Mouse (Mus musculus) brain, embryonic 14.5 days (tissue): ENCODE data around the gene Lrig1. TPM values are rescaled to one million over a fixed set of nuclear protein-coding genes. Genes with fewer than 3 reads are reported as not detected.

ENCODE experiments used
- DNase-seq: peaks from one replicate; pipeline ENCODE4 v3.0.0-alpha.2; 2011; ENCODE audit warnings: low read depth
- CTCF ChIP-seq: fragments of 200-500 bp; IDR thresholded peaks from 2 replicates; pipeline ENCODE4 v1.5.1; 2012; ENCODE audit warnings: inconsistent platforms, mild to moderate bottlenecking, moderate library complexity, borderline replicate concordance; ENCODE audit not compliant: insufficient read depth, insufficient read length; ENCODE audit errors: extremely low read depth
- POLR2A ChIP-seq: fragments of 200-500 bp; IDR thresholded peaks from 2 replicates; pipeline ENCODE4 v1.6.1; 2012; ENCODE audit warnings: mild to moderate bottlenecking, inconsistent platforms, borderline replicate concordance; ENCODE audit not compliant: poor library complexity, insufficient read depth, insufficient read length, severe bottlenecking; ENCODE audit errors: extremely low read depth
- polyA plus RNA-seq: library from polyadenylated mRNA; depleted of rRNA; stranded (reverse); fragments of >200 nt; gene quantifications from 2 replicates; pipeline ENCODE4 v1.2.3, GENCODE M21; 2012

The Lrig1 gene
- polyA plus RNA-seq, 1 experiment: 39.1 TPM

- no peak for DNase-seq
- no peak for TF ChIP-seq CTCF
- TF ChIP-seq POLR2A: no peak
Observed at GRCm38 (mm10) chr6:94715645-94715940, 15.6 kb upstream of the Lrig1 start.

- TF ChIP-seq POLR2A (no peak), CTCF (no peak)
- DNase-seq: peak; percentile 83
Observed at GRCm38 (mm10) chr6:94714815-94715644, 15.1 kb upstream of the Lrig1 start.

- TF ChIP-seq CTCF: no peak
- no peak for TF ChIP-seq POLR2A
- no peak for DNase-seq
Observed at GRCm38 (mm10) chr6:94709832-94710231, 9.9 kb upstream of the Lrig1 start.

- no peak for DNase-seq
- no peak for TF ChIP-seq POLR2A
- TF ChIP-seq CTCF: no peak
Observed at GRCm38 (mm10) chr6:94709150-94709549, 9.2 kb upstream of the Lrig1 start.

- no peak for DNase-seq
- TF ChIP-seq POLR2A: no peak
- TF ChIP-seq CTCF: no peak
Observed at GRCm38 (mm10) chr6:94707254-94707653, 7.3 kb upstream of the Lrig1 start.

GRCm38 (mm10) chr6:94705931-94706330, 6.0 kb upstream of the Lrig1 start:
- no peak for TF ChIP-seq CTCF
- TF ChIP-seq POLR2A: no peak
- no peak for DNase-seq

GRCm38 (mm10) chr6:94702993-94703392, 3.0 kb upstream of the Lrig1 start:
- TF ChIP-seq CTCF (no peak), POLR2A (no peak)
- no peak for DNase-seq

GRCm38 (mm10) chr6:94701071-94701470, 1.1 kb upstream of the Lrig1 start:
- peak; percentile 46 for DNase-seq
- TF ChIP-seq CTCF (peak; percentile 27; the same call in 1 of the 2 replicates), POLR2A (no peak)

- DNase-seq: peak; percentile 82
Observed at GRCm38 (mm10) chr6:94700612-94701011, 654 bp upstream of the Lrig1 start.

GRCm38 (mm10) chr6:94699173-94699987, 578 bp downstream of the Lrig1 start:
- DNase-seq: no peak
- TF ChIP-seq CTCF (no peak), POLR2A (no peak)

More at GRCm38 (mm10) chr6:94700612-94701011, 654 bp upstream of the Lrig1 start:
- no peak for TF ChIP-seq CTCF
- no peak for TF ChIP-seq POLR2A

- TF ChIP-seq POLR2A (no peak), CTCF (no peak)
- no peak for DNase-seq
Observed at GRCm38 (mm10) chr6:94698509-94699172, 1.3 kb downstream of the Lrig1 start.
